Mouse (Mus musculus): ENCODE data around the gene Rffl.

Rffl gene

DNA sequence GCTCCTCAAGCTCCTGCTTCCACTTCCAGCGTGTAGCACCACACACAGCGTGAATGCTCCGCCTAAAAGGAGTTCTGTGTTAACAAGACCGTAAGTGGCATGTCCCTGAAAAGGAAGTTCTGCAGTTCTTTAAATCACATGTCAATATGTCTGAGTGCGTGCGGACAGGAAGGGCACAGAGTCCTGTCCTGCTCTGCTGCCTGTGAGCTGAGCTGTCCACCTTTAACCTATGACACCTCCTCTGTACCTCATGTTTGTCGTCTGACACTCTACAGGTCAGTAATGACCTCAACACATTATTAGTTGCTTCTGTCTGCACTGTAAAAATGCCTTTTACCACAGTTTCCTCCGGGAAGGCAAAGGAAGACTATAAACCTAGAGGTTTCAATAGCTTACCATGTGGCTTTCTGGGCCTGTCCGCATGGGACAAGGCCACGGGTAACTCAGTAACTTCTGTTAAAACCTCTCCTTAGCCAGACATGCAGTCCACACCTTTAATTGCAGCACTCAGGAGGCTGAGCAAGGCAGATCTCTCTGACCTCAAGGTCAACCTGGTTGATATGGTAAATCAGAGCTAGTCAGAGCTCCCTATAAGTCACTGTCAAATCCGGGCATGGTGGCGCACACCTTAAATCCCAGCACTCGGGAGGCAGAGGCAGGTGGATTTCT lies 50.1 kb downstream of the Rffl start:
- in situ Hi-C loops (cut with MboI; ENCODE audit: low pct_unique_long_range_greater_than_20kb in 1 of 2, low sequenced_read_pairs in 2 of 2, unreplicated experiment in 1 of 2) = no loop called here

- in situ Hi-C loops (cut with MboI; ENCODE audit: low pct_unique_long_range_greater_than_20kb in 1 of 2, low sequenced_read_pairs in 2 of 2, unreplicated experiment in 1 of 2) = loop anchor here (5.0 kb wide), 1 partner anchor 68 kb away; no protein-coding TSS in a partner anchor
Observed at GRCm38 (mm10) chr11:82819350-82819749, 51.7 kb downstream of the Rffl start.

DNA sequence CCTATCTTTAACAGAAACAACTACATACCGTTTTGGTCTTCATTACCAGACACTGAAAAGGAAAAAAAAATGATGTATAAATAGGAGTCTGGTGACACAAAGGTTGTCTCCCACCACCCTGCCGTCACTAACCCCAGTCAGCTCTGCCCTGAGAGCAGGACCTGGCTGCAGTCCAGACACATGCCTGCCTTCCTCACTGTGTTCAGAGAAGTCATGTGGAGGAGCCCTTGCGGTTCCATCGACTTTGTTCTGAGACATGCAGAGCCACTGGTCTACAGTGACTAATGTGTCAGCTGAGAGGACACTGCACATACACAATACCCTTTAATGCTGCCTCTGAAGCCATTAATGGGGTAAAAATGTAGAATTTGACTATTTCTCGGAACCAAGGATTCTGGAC lies 62.5 kb downstream of the Rffl start:
- in situ Hi-C loops (cut with MboI; ENCODE audit: low pct_unique_long_range_greater_than_20kb in 1 of 2, low sequenced_read_pairs in 2 of 2, unreplicated experiment in 1 of 2) = no loop called here

GRCm38 (mm10) chr11:82807370-82807769 lies 63.6 kb downstream of the Rffl start:
- in situ Hi-C loops (cut with MboI; ENCODE audit: low pct_unique_long_range_greater_than_20kb in 1 of 2, low sequenced_read_pairs in 2 of 2, unreplicated experiment in 1 of 2) = no loop called here

DNA sequence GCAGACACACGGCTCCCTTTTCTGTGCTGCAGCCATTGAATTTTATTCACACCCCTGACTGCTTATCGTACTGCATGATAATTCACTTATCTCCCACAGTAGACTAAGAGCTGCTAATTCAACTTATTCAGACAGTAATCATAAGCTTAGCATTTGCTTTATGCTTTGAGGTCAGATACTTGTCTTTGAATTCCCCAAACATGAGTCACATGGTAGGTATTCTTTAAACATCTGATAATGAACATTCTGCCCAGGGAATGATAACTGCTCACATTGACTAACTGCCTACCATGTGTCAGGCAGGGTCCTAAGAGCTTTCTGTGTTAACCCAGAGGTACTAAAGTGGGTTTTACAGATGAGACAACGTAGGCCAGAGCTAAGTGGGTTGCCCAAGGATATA lies 64.4 kb downstream of the Rffl start:
- in situ Hi-C loops (cut with MboI; ENCODE audit: low pct_unique_long_range_greater_than_20kb in 1 of 2, low sequenced_read_pairs in 2 of 2, unreplicated experiment in 1 of 2) = no loop called here

DNA sequence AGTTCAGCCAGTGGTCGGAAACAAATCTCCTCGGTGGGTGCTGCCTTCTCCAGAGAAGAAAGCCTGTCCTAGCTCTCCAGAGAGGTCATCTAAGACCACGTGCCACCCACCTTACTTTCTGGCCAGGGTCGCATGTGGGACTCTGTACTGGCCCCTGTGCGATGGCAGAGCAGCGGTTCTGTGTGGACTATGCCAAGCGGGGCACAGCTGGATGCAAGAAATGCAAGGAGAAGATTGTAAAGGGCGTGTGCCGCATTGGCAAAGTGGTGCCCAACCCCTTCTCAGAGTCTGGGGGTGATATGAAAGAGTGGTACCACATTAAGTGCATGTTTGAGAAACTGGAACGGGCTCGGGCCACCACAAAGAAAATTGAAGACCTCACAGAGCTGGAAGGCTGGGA lies 87.6 kb downstream of the Rffl start:
- in situ Hi-C loops (cut with MboI; ENCODE audit: low pct_unique_long_range_greater_than_20kb in 1 of 2, low sequenced_read_pairs in 2 of 2, unreplicated experiment in 1 of 2) = no loop called here

DNA sequence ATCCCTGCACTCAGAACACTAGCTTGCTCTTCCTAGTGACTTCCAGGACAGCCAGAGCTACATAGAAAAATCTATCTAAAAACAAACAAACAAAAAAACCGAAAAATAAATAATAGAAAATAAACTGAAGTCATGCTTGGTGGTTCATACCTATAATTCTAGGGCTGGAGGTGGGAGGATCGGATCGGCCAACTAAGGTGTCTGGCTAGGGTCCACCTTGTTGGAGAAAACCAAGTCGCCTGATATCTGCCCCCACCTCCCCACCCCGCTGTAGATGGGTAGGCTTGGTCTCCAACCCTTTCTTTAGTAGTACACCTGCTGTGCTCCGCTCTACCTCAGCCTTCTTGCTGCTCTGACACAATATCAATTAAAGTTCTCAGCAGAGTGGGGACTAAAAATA lies 88.8 kb downstream of the Rffl start:
- in situ Hi-C loops (cut with MboI; ENCODE audit: low pct_unique_long_range_greater_than_20kb in 1 of 2, low sequenced_read_pairs in 2 of 2, unreplicated experiment in 1 of 2) = no loop called here

DNA sequence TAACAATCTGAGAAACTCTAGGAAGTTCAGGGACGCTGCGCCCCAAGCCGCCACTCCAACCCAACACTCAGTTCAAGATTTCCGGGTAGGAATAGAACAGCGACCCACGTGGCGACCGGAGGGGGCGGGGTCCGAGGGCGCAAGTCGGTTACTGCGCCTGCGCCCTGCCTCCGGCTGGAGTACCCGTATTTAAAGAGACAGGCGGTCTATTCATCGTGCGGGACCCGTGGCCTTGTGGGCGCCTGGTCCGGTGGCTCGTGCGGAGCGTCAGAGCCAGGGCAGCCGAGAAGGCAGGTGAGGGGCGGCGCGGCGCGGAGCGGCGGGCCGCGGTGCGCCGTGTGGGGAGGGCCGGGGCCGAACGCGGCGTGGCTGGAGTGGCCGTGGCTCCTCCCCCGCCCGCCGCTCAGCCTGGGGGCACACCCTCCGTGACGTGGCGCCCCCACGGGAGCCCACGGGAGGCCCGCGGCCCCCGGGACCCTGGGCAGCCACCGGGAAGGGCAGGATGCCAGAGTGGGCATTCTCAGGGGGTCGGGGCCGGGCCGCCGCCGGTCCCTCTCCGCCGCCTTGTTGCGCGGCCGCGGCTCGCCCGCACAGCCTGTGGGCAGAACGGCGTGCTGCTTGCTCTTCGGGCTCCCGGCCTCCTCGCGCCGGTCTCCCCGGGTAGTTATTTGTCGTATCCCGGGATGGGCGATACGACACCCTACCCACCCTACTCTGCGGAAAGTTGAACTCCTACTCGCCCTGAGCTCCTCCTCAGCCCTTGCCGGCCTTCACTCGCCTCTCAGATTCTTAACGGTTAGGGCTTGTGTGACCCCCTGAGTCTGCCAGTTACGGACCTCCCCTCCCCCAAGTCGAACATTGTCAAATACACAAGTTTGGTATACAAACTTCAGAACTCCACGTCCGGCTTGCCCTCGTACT lies 89.8 kb downstream of the Rffl start, which contains the start of gene Lig3:
Lig3 (plus strand) TSS at position 126 of the 921 bp plus-strand sequence.
- in situ Hi-C loops (cut with MboI; ENCODE audit: low pct_unique_long_range_greater_than_20kb in 1 of 2, low sequenced_read_pairs in 2 of 2, unreplicated experiment in 1 of 2) = no loop called here

GRCm38 (mm10) chr11:82780134-82780533 lies 90.9 kb downstream of the Rffl start:
- in situ Hi-C loops (cut with MboI; ENCODE audit: low pct_unique_long_range_greater_than_20kb in 1 of 2, low sequenced_read_pairs in 2 of 2, unreplicated experiment in 1 of 2) = no loop called here

DNA sequence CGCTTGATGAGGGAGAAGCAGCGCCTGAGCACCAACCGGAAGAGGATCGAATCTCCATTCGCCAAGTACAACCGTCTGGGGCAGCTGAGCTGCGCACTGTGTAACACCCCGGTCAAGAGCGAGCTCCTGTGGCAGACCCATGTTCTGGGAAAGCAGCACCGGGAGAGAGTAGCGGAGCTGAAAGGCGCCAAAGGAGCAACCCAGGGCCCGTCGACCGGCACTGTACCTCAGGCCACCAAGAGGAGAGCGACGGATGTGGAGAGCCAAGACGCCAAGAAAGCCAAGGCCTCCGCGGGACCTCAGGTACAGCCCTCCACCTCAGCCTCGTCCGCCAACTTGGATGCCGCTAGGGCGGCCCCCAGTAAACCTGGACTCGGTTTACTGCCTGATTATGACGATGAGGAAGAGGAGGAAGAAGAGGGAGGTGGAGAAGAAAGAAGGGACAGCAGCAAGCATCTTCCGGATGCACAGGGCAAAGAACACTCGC lies 106.5 kb downstream of the Rffl start:
- in situ Hi-C loops (cut with MboI; ENCODE audit: low pct_unique_long_range_greater_than_20kb in 1 of 2, low sequenced_read_pairs in 2 of 2, unreplicated experiment in 1 of 2) = no loop called here

DNA sequence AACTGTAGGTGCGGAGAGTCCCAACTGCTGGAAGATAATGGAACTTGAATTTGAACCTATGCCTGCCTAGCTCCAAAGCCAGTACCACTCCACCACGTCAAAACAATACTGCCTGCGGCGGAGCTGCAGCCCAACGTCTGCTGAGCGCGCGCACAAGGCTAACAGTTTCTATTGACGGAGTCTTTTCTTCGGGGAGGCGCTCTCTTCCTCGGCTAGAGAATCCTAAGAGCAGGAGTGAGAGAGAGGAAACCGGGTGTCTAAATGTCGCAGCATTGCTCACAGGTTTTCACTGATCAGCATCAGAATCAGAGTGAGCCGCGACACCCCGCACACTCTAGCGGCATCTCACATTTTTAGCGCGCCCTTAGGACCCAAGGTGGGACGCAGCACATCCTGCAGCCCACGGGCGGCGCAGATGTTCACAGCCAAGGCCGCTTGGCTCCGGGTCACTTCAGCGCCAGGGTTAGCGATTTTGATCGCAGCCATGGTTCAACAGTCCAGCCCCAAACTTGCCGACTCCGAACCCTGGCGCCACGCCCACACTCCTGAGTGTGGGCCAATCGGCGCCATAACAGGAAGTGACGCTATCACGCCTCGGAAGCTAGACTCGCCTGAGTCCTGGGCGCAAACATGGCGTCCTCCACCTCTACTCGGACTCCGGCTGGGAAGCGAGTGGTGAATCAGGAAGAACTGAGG lies 107.1 kb downstream of the Rffl start, which contains the start of the genes Cct6b and Zfp830:
Cct6b (minus strand) TSS at position 580 of the 696 bp plus-strand sequence.
Zfp830 (plus strand) TSS at position 604 of the 696 bp plus-strand sequence.
- in situ Hi-C loops (cut with MboI; ENCODE audit: low pct_unique_long_range_greater_than_20kb in 1 of 2, low sequenced_read_pairs in 2 of 2, unreplicated experiment in 1 of 2) = no loop called here

DNA sequence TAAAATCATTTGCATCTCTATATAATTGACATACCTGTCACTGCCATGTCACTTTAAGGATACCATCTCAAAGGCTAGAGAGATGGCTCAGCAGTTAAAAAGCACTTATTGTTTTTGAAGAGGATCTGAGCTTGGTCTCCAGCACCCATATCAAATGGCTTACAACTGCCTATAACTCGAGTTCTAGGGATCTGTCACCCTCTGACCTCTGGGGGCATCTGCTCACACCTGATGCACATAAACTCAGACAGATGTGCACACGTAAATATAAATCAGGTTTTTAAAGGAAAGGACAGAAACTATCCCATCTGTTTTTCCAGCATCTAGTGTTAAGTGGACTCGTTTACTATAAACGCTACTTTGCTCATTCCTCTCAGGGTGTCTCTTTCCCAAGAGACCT lies 107.7 kb downstream of the Rffl start:
- in situ Hi-C loops (cut with MboI; ENCODE audit: low pct_unique_long_range_greater_than_20kb in 1 of 2, low sequenced_read_pairs in 2 of 2, unreplicated experiment in 1 of 2) = no loop called here

DNA sequence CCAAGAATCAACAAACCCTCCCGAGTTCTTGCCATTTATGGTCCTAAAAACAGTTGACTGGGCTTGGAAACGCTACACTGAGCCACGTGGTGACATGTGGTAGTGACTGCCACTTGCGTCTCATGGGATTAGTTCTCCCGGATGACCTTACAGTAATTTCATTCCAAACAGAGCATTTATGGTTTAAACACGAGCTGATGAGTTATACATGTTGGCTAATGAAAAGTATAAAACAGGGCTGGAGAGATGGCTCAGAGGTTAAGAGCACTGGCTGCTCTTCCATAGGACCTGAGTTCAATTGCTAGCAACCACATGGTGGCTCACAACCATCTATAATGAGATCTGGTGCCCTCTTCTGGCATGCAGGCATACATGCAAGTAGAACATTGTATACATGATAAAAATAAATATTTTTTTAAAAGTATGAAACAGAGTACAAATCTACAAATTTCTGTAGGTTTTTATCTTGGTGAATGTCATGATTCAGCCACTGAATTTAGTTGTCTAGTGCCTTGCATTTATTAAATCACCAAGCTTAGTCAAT lies 108.7 kb downstream of the Rffl start:
- in situ Hi-C loops (cut with MboI; ENCODE audit: low pct_unique_long_range_greater_than_20kb in 1 of 2, low sequenced_read_pairs in 2 of 2, unreplicated experiment in 1 of 2) = no loop called here

- in situ Hi-C loops (cut with MboI; ENCODE audit: low pct_unique_long_range_greater_than_20kb in 1 of 2, low sequenced_read_pairs in 2 of 2, unreplicated experiment in 1 of 2) = no loop called here
Observed at GRCm38 (mm10) chr11:82755919-82756318, 115.1 kb downstream of the Rffl start.

Data from mouse embryonic stem cell (cell line).